Mouse (Mus musculus): ENCODE measurements around the gene Notch1.

Notch1 gene

GRCm38 (mm10) chr2:26408515-26409356, 107.7 kb downstream of the Notch1 start, which contains the start of gene Inpp5e:
Gene Inpp5e, minus strand, starts transcription at chr2:26409203.
- peak; percentile 100 for DNase-seq (ENCODE audit: extremely low spot score, low spot score)
